In genomic region chr19:27122348-27122747, GRCm38 (mm10) we compare ENCODE assay signal across 25 mouse cellular contexts.
DNase-seq lines count a peak whose midpoint lies in the region; ATAC-seq and TF ChIP-seq lines count a peak whose summit lies in the region.
"Had no signal": no experiment of that assay in that cellular context is flagged by ENCODE, and none has a peak within 500 bp of the region (broad histone marks: within the 10 kb centered on the region; RNA-seq: fewer than 3 reads in every experiment).

No protein-coding gene starts in this region.

- TF ChIP-seq CTCF in intestine, postnatal 0 days (IDR thresholded peaks at IDR 0.05; ENCODE audit: low read depth), result no peak

- no peaks in the 10 kb centered on the region for H3K9me3 ChIP-seq in forebrain, embryonic 13.5 days (replicated peaks)
- H3K9me3 ChIP-seq in forebrain, embryonic 11.5 days (ENCODE audit: control insufficient read depth, low read length), result no peaks in the 10 kb centered on the region
- H3K9me3 ChIP-seq in intestine, embryonic 14.5 days (ENCODE audit: control insufficient read depth, low read length), result no peaks in the 10 kb centered on the region
- no peaks in the 10 kb centered on the region for H3K9me3 ChIP-seq in intestine, postnatal 0 days (ENCODE audit: control insufficient read depth)
- no peaks in the 10 kb centered on the region for H3K9me3 ChIP-seq in forebrain, embryonic 16.5 days (ENCODE audit: control insufficient read depth, low read length)
- H3K9me3 ChIP-seq: embryonic facial prominence, embryonic 12.5 days; limb, embryonic 15.5 days had no signal

- WGBS in forebrain, embryonic 13.5 days, result 72% methylated on average over 5 of the region's 5 CpGs
- 80% methylated on average over 5 of the region's 5 CpGs for WGBS in forebrain, embryonic 11.5 days
- 83% methylated on average over 5 of the region's 5 CpGs for WGBS in intestine, embryonic 14.5 days
- 86% methylated on average over 5 of the region's 5 CpGs for WGBS in intestine, postnatal 0 days
- 40% methylated on average over 5 of the region's 5 CpGs for WGBS in forebrain, embryonic 16.5 days

- no peaks in the 10 kb centered on the region for H3K36me3 ChIP-seq in forebrain, embryonic 13.5 days (ENCODE audit: poor library complexity, severe bottlenecking)
- H3K36me3 ChIP-seq in forebrain, embryonic 11.5 days (ENCODE audit: control insufficient read depth, insufficient read depth, low read length), result no peaks in the 10 kb centered on the region
- H3K36me3 ChIP-seq in intestine, embryonic 14.5 days (ENCODE audit: control insufficient read depth, insufficient read depth, low read length), result no peaks in the 10 kb centered on the region
- no peaks in the 10 kb centered on the region for H3K36me3 ChIP-seq in intestine, postnatal 0 days (ENCODE audit: control insufficient read depth, insufficient read depth)
- no peaks in the 10 kb centered on the region for H3K36me3 ChIP-seq in forebrain, embryonic 16.5 days (ENCODE audit: control insufficient read depth, insufficient read depth)
- H3K36me3 ChIP-seq: embryonic facial prominence, embryonic 12.5 days; G1E; limb, embryonic 15.5 days had no signal

- no peak overlapping the region for H3K4me2 ChIP-seq in forebrain, embryonic 13.5 days
- no peak overlapping the region for H3K4me2 ChIP-seq in forebrain, embryonic 11.5 days (ENCODE audit: low read depth, low read length, severe bottlenecking)
- H3K4me2 ChIP-seq in intestine, embryonic 14.5 days (ENCODE audit: low read length), result no peak overlapping the region
- no peak overlapping the region for H3K4me2 ChIP-seq in intestine, postnatal 0 days (replicated peaks; ENCODE audit: low read depth)
- H3K4me2 ChIP-seq in forebrain, embryonic 16.5 days (ENCODE audit: low read length), result no peak overlapping the region
- H3K4me2 ChIP-seq: embryonic facial prominence, embryonic 12.5 days; limb, embryonic 15.5 days; lung, embryonic 14.5 days had no signal

- H3K27ac ChIP-seq in forebrain, embryonic 13.5 days, result peak overlapping the region; percentile 52; the same call in 1 of the 2 replicates
- H3K27ac ChIP-seq in forebrain, embryonic 11.5 days (ENCODE audit: low read depth, low read length), result no peak overlapping the region
- no peak overlapping the region for H3K27ac ChIP-seq in intestine, embryonic 14.5 days (ENCODE audit: low read depth)
- no peak overlapping the region for H3K27ac ChIP-seq in intestine, postnatal 0 days (ENCODE audit: low read depth, low read length)
- peak overlapping the region; percentile 49 for H3K27ac ChIP-seq in forebrain, embryonic 16.5 days (ENCODE audit: low read length)
- H3K27ac ChIP-seq: embryonic facial prominence, embryonic 12.5 days; gastrocnemius, adult 2 months; kidney, postnatal 0 days; left cerebral cortex, adult 2 months; limb, embryonic 15.5 days; liver, embryonic 14.5 days had no signal

- no peak overlapping the region for H3K4me3 ChIP-seq in forebrain, embryonic 13.5 days
- no peak overlapping the region for H3K4me3 ChIP-seq in forebrain, embryonic 11.5 days (ENCODE audit: low read depth, low read length)
- no peak overlapping the region for H3K4me3 ChIP-seq in intestine, embryonic 14.5 days (ENCODE audit: low read depth, low read length)
- H3K4me3 ChIP-seq in intestine, postnatal 0 days (ENCODE audit: low read depth, low read length), result no peak overlapping the region
- H3K4me3 ChIP-seq in forebrain, embryonic 16.5 days (replicated peaks; ENCODE audit: low read length), result no peak overlapping the region
- H3K4me3 ChIP-seq: embryonic facial prominence, embryonic 12.5 days; erythroblast, embryonic 14.5 days; gastrocnemius, adult 2 months; left cerebral cortex, adult 2 months; limb, embryonic 15.5 days had no signal

- no peak for ATAC-seq in forebrain, embryonic 13.5 days
- ATAC-seq in forebrain, embryonic 11.5 days (replicated peaks; ENCODE audit: low FRiP score), result no peak
- no peak for ATAC-seq in intestine, embryonic 14.5 days (replicated peaks; ENCODE audit: low FRiP score, low TSS enrichment, low read depth)
- no peak for ATAC-seq in intestine, postnatal 0 days
- ATAC-seq in forebrain, embryonic 16.5 days, result peak; percentile 52
- ATAC-seq: Patski had no signal

- no peak overlapping the region for H3K9ac ChIP-seq in forebrain, embryonic 13.5 days
- no peak overlapping the region for H3K9ac ChIP-seq in forebrain, embryonic 11.5 days (ENCODE audit: low read length)
- no peak overlapping the region for H3K9ac ChIP-seq in intestine, embryonic 14.5 days (ENCODE audit: low read length)
- H3K9ac ChIP-seq in intestine, postnatal 0 days (ENCODE audit: low read depth, low read length), result no peak overlapping the region
- H3K9ac ChIP-seq in forebrain, embryonic 16.5 days (replicated peaks; ENCODE audit: low read depth, low read length), result no peak overlapping the region
- H3K9ac ChIP-seq: embryonic facial prominence, embryonic 12.5 days; limb, embryonic 15.5 days; liver, embryonic 14.5 days; lung, embryonic 14.5 days had no signal

- no peaks in the 10 kb centered on the region for H3K27me3 ChIP-seq in forebrain, embryonic 13.5 days
- no peaks in the 10 kb centered on the region for H3K27me3 ChIP-seq in forebrain, embryonic 11.5 days (ENCODE audit: control insufficient read depth, insufficient read depth, low read length)
- H3K27me3 ChIP-seq in intestine, embryonic 14.5 days (replicated peaks; ENCODE audit: control insufficient read depth, insufficient read depth, low read length), result no peaks in the 10 kb centered on the region
- no peaks in the 10 kb centered on the region for H3K27me3 ChIP-seq in intestine, postnatal 0 days (replicated peaks; ENCODE audit: control insufficient read depth, insufficient read depth, low read length)
- H3K27me3 ChIP-seq in forebrain, embryonic 16.5 days (replicated peaks; ENCODE audit: control insufficient read depth, insufficient read depth, low read length), result no peaks in the 10 kb centered on the region
- H3K27me3 ChIP-seq: CH12.LX; embryonic facial prominence, embryonic 12.5 days; limb, embryonic 15.5 days; megakaryocyte, embryonic 14.5 days; Patski had no signal

- peaks cover 26% of the 10 kb centered on the region for H3K4me1 ChIP-seq in forebrain, embryonic 13.5 days
- no peaks in the 10 kb centered on the region for H3K4me1 ChIP-seq in forebrain, embryonic 11.5 days (replicated peaks; ENCODE audit: control insufficient read depth, insufficient read depth, low read length)
- no peaks in the 10 kb centered on the region for H3K4me1 ChIP-seq in intestine, embryonic 14.5 days (replicated peaks; ENCODE audit: control insufficient read depth, insufficient read depth, low read length)
- no peaks in the 10 kb centered on the region for H3K4me1 ChIP-seq in intestine, postnatal 0 days (replicated peaks; ENCODE audit: control insufficient read depth, insufficient read depth, low read length)
- H3K4me1 ChIP-seq in forebrain, embryonic 16.5 days (replicated peaks; ENCODE audit: control insufficient read depth, insufficient read depth, low read length), result peaks cover 24% of the 10 kb centered on the region
- H3K4me1 ChIP-seq: embryonic facial prominence, embryonic 12.5 days had no signal

- DNase-seq in forebrain, embryonic 11.5 days (ENCODE audit: low spot score), result no peak
- peak; percentile 24 for DNase-seq in intestine, embryonic 14.5 days (ENCODE audit: low spot score)
- DNase-seq in brain, adult 2 months (ENCODE audit: low read depth, low spot score), result peak; percentile 32
- no peak for DNase-seq in adrenal gland, postnatal 14 days
- DNase-seq: B cell, adult 2 months; cerebellum, adult 8-10 months; gastrocnemius, adult 2 months; heart, postnatal 4 days; kidney, adult 18-20 months; left cerebral cortex, postnatal 4 days; lung, embryonic 14.5 days; right cerebral cortex, postnatal 14 days had no signal

Comparison
In these comparisons a context has a peak if more than half of its experiments do, and no peak if none do; other contexts are left out.
1. H3K27ac ChIP-seq: peak in forebrain, embryonic 13.5 days (single experiment) and forebrain, embryonic 16.5 days (single experiment); none in forebrain, embryonic 11.5 days (single experiment), intestine, embryonic 14.5 days (single experiment) and intestine, postnatal 0 days (single experiment).
2. DNase-seq: peak in intestine, embryonic 14.5 days (single experiment) and brain, adult 2 months (single experiment); none in forebrain, embryonic 11.5 days (single experiment) and adrenal gland, postnatal 14 days (single experiment).